Mouse (Mus musculus): ENCODE data around the gene Tmem135. TPM values are rescaled to one million over a fixed set of nuclear protein-coding genes. Genes with fewer than 3 reads are reported as not detected.

Tmem135 gene
- polyA plus RNA-seq, 1 experiment from 2014 or later, result 14.4 TPM

DNA sequence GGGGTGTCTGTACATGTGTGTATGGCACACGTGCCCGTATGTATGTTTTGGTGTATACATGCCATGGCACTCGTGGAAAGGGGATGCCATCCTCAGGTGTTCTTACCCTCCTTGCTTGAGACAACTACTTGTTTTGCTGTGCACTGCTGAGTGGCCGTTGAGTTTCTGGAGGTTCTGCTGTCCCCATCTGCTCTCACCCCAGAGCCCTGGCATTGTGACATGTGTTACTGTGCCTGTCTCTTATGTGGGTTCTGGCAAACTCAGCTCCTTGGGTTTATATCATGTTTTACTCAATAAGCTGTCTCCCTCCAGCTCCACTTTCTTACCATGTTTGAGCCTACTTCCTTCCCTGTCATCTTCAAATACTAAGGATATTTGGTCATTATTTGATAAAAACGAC, 40.0 kb downstream of the Tmem135 start:
- Histone ChIP-seq H3K36me3 (no peaks in the 10 kb centered on the region), H3K4me1 (peaks cover 16% of the 10 kb centered on the region)
- WGBS, result 88% methylated on average over 5 of the region's 5 CpGs

DNA sequence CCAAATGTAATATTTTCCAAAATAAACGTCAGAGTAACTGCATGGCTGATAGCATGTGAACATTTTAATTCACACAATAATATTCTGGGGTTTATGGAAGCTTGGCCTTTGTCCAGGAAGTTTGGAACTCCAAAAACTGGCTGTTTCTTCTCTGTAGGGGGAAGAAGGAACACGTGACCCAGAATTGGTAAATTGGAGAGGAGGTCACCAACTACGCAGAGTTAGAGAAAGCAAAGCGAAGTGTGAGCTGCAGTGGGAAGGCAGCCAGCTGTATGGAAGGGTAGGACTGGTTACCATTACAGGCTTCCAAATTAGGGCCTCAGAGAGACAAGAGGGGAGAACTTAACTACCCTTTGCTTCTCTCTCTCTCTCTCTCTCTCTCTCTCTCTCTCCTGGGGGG, 47.7 kb downstream of the Tmem135 start:
- Histone ChIP-seq H3K4me1 (peaks cover 11% of the 10 kb centered on the region), H3K4me3 (no peak overlapping the region), H3K27ac (replicated peaks) (no peak overlapping the region), H3K27me3 (ENCODE audit: low read depth, poor library complexity, severe bottlenecking) (peaks cover 31% of the 10 kb centered on the region), H3K36me3 (no peaks in the 10 kb centered on the region), H3K9me3 (replicated peaks) (no peaks in the 10 kb centered on the region)
- no peak for DNase-seq (ENCODE audit: low spot score)
- 77% methylated on average over 4 of the region's 4 CpGs for WGBS

More for the DNA sequence above, 40.0 kb downstream of the Tmem135 start:
- Histone ChIP-seq H3K4me3 (no peak overlapping the region), H3K27ac (replicated peaks) (no peak overlapping the region), H3K9me3 (replicated peaks) (no peaks in the 10 kb centered on the region), H3K27me3 (ENCODE audit: low read depth, poor library complexity, severe bottlenecking) (peaks cover 69% of the 10 kb centered on the region)
- no peak for DNase-seq (ENCODE audit: low spot score)

DNA sequence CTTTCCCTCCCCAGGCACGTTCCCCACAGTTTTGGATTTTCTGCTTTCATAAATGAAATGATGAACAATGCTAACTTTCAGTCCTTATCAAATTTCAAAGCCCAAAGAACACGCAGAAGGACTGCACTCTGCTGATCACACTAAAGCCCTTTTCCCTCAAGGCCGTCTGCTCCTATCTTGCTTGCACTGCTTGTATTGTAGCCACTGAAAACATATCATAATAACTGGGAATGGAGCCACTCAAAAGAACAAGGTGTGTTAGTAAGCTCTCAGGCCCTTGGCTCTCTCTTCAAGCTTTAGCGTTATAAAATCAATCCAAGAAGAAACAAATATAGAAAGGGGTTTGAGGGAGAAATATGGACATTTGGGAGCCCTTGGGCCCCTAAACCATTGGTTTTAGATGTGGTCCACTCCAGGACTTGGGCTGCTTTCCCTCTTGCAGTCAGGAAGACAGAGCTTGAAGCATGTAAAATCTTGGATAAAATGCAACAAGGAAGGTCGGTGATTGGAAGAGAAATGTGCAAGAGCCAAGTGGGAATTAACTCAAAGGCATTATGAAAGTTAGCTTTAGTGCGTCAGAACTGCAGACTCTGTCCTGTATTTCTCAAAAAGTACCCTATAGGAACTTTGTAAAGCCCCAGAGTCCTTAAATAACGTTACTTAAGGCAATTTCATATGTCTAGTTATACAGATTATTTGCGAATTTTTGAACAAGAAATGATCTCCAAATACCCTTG, 48.3 kb downstream of the Tmem135 start:
- Histone ChIP-seq H3K27me3 (ENCODE audit: low read depth, poor library complexity, severe bottlenecking) (peaks cover 26% of the 10 kb centered on the region; the same call in 1 of the 2 replicates), H3K4me1 (peaks cover 11% of the 10 kb centered on the region), H3K27ac (replicated peaks) (no peak overlapping the region), H3K4me3 (no peak overlapping the region), H3K9me3 (replicated peaks) (no peaks in the 10 kb centered on the region), H3K36me3 (no peaks in the 10 kb centered on the region)
- 84% methylated on average over 8 of the region's 8 CpGs for WGBS
- DNase-seq (ENCODE audit: low spot score), result no peak

DNA sequence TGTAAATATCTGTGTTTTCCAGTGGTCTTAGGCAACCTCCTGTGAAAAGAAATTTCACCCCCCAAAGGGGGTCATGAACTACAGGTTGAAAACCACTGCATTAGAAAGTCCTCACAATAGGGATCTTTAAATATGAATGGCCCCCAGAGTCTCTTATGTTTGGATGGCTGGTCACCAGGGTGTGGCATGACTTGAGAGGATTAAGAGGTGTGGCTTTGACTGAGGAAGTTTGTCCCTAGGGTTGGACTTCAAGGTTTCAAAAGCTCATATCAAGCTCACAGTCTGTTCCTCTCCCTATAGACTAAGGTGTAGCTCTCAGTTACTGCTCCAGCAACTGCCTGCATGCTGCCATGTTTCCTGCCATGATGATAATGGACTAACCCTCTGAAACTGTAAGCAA, 62.0 kb downstream of the Tmem135 start:
- Histone ChIP-seq H3K36me3 (no peaks in the 10 kb centered on the region), H3K27me3 (ENCODE audit: low read depth, poor library complexity, severe bottlenecking) (no peaks in the 10 kb centered on the region), H3K9me3 (replicated peaks) (no peaks in the 10 kb centered on the region), H3K27ac (replicated peaks) (no peak overlapping the region), H3K4me1 (peaks cover 23% of the 10 kb centered on the region), H3K4me3 (no peak overlapping the region)
- no peak for DNase-seq (ENCODE audit: low spot score)

DNA sequence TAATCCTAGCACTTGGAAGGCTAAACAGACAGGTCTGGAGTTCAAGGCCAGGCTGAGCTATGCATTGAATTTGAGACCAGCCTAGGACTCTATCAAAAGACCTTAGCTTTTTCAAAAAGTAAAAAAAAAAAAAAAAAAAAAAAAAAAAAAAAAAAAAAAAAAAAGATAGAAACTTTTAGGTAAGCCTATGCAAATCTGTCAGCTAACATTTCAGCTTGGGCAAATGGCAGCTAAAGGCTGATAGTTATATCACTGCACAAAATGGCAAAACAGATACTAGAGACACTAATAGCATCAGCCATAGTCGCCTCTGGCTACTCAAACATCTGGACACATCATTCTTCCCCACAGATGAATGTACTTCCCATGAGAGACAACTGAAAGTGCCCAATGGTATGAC, 64.2 kb downstream of the Tmem135 start:
- no peak overlapping the region for H3K27ac ChIP-seq (replicated peaks)
- 77% methylated on average over 1 of the region's 1 CpGs for WGBS
- H3K27me3 ChIP-seq (ENCODE audit: low read depth, poor library complexity, severe bottlenecking), result no peaks in the 10 kb centered on the region
- H3K4me3 ChIP-seq, result no peak overlapping the region
- no peaks in the 10 kb centered on the region for H3K9me3 ChIP-seq (replicated peaks)
- DNase-seq (ENCODE audit: low spot score), result no peak
- H3K4me1 ChIP-seq, result peaks cover 31% of the 10 kb centered on the region
- H3K36me3 ChIP-seq, result no peaks in the 10 kb centered on the region

DNA sequence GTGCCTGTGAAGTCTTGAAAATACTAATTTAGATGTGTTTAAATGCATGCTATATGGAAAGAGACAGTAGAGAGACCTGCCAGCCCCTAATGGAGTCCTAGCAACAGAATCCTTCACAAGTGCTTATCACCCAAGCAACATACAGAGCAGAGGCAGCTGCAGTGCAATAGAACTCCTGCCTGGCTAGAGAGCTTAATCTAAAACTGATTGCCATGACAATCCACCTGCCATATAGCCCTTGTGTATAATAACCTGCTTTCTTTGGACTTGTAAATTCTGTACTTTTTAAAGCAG, 64.9 kb downstream of the Tmem135 start:
- H3K36me3 ChIP-seq, result no peaks in the 10 kb centered on the region
- H3K4me3 ChIP-seq, result peak overlapping the region; percentile 78
- no peaks in the 10 kb centered on the region for H3K9me3 ChIP-seq (replicated peaks)
- no peaks in the 10 kb centered on the region for H3K27me3 ChIP-seq (ENCODE audit: low read depth, poor library complexity, severe bottlenecking)
- H3K4me1 ChIP-seq, result peaks cover 31% of the 10 kb centered on the region
- no peak for DNase-seq (ENCODE audit: low spot score)
- peak overlapping the region; percentile 94 for H3K27ac ChIP-seq (replicated peaks)

DNA sequence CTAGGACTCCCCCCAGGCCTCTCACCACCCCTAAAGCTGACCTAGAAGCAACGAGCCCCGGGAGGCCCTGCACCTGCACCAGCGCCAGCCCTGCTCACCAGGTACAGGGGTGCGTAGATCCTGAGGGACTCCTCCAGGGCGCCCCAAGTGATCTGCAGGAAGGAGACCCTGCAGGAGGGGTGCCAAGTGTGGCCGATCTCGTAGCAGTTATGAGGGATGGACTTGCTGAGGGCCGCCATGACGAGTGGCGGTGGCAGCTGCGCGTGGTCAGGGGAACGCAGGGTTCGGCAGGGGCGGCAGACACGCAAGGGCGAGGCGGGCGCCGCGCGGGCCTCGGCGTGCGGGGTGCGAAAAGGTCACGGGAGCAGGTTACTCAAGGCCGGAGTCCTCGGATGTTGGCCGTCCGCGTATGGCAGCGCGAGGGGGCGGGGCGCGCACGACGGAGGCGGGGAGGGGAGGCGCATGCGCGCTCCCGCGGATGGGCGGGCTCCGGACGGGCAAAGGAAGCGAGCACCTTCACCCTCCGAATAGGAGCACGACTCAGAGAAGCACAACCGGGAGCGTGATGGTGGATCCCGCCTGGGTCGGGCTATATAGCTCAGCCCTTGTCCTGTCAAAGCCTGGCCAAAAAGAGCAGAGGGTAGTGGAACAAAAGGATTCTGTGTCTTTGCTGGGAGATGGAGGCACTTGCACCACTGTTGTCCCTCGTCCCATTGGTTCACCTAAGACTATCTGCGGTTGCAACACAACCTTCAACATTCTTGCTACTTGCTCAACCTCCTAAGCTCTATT, 65.5 kb downstream of the Tmem135 start:
- peaks cover 31% of the 10 kb centered on the region for H3K4me1 ChIP-seq
- H3K4me3 ChIP-seq, result peak overlapping the region; percentile 78
- H3K27me3 ChIP-seq (ENCODE audit: low read depth, poor library complexity, severe bottlenecking), result no peaks in the 10 kb centered on the region
- DNase-seq (ENCODE audit: low spot score), result peak; percentile 88
- WGBS, result under 1% methylated on average over 57 of the region's 57 CpGs
- no peaks in the 10 kb centered on the region for H3K9me3 ChIP-seq (replicated peaks)
- peak overlapping the region; percentile 94 for H3K27ac ChIP-seq (replicated peaks)
- H3K36me3 ChIP-seq, result no peaks in the 10 kb centered on the region

DNA sequence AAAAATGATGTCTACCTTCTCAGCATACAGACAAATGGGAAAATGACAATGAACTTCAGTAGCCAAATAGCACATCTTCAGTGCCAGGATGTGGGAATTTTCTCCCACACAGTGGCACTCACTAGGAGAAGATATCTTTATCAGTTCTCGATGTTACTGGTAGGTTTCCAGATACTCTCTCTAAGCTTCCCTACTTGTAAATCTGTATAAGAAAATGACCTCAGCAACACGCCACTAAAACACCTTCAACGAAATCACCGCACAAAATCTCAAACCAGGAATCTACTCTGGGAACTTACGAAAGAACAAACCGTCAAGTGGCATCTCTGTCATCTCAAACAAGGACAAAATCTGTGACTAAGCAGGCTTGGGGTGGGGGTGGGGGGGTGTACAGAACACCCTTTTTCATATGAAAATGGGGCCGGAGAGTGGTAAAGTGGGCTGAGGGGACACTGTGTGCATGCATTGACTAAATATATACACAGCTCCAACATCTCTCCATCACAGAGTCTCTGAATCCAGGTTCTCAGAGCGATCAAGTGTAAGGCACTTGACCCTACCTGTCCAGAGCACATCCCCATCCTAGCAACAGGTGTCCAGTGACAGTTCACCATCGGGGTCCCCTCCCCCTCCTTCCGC, 66.2 kb downstream of the Tmem135 start:
- Histone ChIP-seq H3K4me3 (peak overlapping the region; percentile 78), H3K36me3 (no peaks in the 10 kb centered on the region), H3K27ac (replicated peaks) (peak overlapping the region; percentile 94), H3K27me3 (ENCODE audit: low read depth, poor library complexity, severe bottlenecking) (no peaks in the 10 kb centered on the region), H3K9me3 (replicated peaks) (no peaks in the 10 kb centered on the region), H3K4me1 (peaks cover 31% of the 10 kb centered on the region)
- no peak for DNase-seq (ENCODE audit: low spot score)
- WGBS, result 54% methylated on average over 10 of the region's 10 CpGs

DNA sequence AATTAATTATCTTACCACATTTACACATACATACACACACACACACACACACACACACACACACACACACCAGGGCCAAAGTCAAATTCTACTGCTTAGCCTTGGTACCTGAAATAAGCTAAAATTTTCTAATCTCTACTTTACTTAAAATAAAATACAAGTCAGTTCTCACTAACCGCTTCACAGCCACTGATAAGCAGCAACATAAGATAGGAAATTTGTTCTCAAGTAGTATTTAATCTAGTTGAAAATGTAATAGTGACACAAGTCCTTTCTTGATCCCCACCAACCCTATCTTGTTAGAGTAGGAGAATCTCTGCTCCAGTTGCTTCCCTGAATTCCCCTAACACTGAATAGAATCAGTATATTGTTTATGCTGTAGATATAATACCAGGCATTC, 67.6 kb downstream of the Tmem135 start:
- Histone ChIP-seq H3K27me3 (ENCODE audit: low read depth, poor library complexity, severe bottlenecking) (no peaks in the 10 kb centered on the region), H3K9me3 (replicated peaks) (no peaks in the 10 kb centered on the region), H3K4me3 (no peak overlapping the region), H3K36me3 (no peaks in the 10 kb centered on the region), H3K27ac (replicated peaks) (no peak overlapping the region), H3K4me1 (peaks cover 28% of the 10 kb centered on the region)
- DNase-seq (ENCODE audit: low spot score), result no peak
- WGBS, result 92% methylated on average over 1 of the region's 1 CpGs

DNA sequence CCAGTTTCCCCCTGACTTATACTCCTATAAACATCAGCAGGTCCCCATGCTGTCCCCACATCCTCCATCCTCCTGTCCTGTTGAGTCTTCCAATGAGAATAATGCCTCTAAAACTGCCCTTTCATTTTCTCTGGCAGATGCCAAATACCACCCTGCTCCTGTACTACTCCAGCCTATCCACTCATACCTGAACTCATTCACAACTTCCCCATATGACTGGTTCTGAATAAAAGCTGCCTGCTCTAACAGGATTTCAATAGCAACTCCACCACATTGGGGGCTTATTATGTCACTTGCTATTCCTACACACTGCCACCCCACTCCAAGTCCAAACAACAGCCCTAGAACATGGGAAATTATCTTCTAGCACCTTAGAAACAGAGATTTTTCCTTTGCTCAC, 68.7 kb downstream of the Tmem135 start:
- peaks cover 28% of the 10 kb centered on the region for H3K4me1 ChIP-seq
- H3K27ac ChIP-seq (replicated peaks), result no peak overlapping the region
- H3K36me3 ChIP-seq, result no peaks in the 10 kb centered on the region
- H3K27me3 ChIP-seq (ENCODE audit: low read depth, poor library complexity, severe bottlenecking), result no peaks in the 10 kb centered on the region
- H3K9me3 ChIP-seq (replicated peaks), result no peaks in the 10 kb centered on the region
- no peak overlapping the region for H3K4me3 ChIP-seq
- DNase-seq (ENCODE audit: low spot score), result no peak

DNA sequence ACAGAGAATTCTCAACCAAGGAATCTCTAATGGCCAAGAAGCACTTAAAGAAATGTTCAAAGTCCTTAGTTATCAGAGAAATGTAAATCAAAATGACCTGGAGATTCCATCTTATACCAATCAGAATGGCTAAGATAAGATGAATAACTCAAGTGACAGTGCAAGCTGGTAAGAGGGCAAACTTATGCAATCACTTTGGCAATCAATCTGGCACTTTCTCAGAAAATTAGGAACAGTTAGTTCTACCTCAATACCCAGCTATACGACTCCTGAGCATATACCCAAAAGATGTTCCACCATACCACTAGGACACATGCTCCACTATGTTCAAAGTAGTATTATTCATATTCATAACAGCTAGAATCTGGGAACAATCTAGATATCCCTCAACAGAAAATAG, 74.1 kb downstream of the Tmem135 start:
- WGBS, result 95% methylated on average over 1 of the region's 1 CpGs
- H3K4me1 ChIP-seq, result no peaks in the 10 kb centered on the region
- H3K9me3 ChIP-seq (replicated peaks), result no peaks in the 10 kb centered on the region
- no peak for DNase-seq (ENCODE audit: low spot score)
- H3K4me3 ChIP-seq, result no peak overlapping the region
- H3K36me3 ChIP-seq, result no peaks in the 10 kb centered on the region
- H3K27me3 ChIP-seq (ENCODE audit: low read depth, poor library complexity, severe bottlenecking), result no peaks in the 10 kb centered on the region
- no peak overlapping the region for H3K27ac ChIP-seq (replicated peaks)

DNA sequence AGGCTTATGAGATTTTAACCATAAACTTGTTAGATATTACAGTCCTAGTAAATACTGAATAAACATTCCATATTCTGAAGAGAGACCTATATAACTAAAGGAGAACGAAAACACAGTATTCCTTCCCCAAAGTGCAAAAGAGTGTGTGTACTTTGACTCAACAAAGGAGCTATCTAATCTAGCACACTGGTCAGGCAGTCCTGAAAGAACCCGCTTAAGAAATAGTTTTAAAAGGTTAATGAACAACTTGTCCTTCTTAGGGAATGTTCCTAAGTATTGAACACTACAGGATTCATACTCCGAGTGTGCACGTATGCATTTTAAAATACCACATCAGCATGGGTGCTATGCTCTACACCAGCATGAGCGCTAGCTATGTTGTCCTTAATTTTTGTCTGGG, 76.3 kb downstream of the Tmem135 start:
- no peak overlapping the region for H3K4me3 ChIP-seq
- H3K36me3 ChIP-seq, result no peaks in the 10 kb centered on the region
- no peak overlapping the region for H3K27ac ChIP-seq (replicated peaks)
- 92% methylated on average over 5 of the region's 5 CpGs for WGBS
- DNase-seq (ENCODE audit: low spot score), result no peak
- H3K4me1 ChIP-seq, result 0 out of 2 replicates have a peak, but pooled peaks cover 7% of the 10 kb centered on the region
- no peaks in the 10 kb centered on the region for H3K27me3 ChIP-seq (ENCODE audit: low read depth, poor library complexity, severe bottlenecking)
- no peaks in the 10 kb centered on the region for H3K9me3 ChIP-seq (replicated peaks)

DNA sequence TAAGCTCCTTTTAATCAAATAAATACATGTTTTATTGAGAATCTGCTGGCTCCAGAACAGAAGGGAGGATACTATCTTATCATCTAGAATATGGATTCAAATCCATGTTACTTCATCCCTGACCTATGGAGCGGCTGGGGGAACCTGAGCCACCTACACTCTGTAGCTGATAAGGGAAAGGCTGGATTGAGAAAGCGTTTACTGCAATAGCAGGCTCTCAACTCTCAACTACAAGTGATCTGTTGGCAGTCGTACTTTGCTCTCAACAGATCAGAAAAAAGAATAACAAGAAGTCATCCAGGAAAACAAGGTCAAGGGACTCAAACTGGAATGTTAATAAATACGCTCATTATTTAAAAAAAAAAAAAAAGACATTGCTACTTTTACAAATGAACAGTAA, 77.3 kb downstream of the Tmem135 start:
- Histone ChIP-seq H3K4me3 (no peak overlapping the region), H3K9me3 (replicated peaks) (no peaks in the 10 kb centered on the region), H3K27ac (replicated peaks) (no peak overlapping the region), H3K36me3 (no peaks in the 10 kb centered on the region), H3K27me3 (ENCODE audit: low read depth, poor library complexity, severe bottlenecking) (no peaks in the 10 kb centered on the region), H3K4me1 (0 out of 2 replicates have a peak, but pooled peaks cover 7% of the 10 kb centered on the region)
- DNase-seq (ENCODE audit: low spot score), result no peak
- WGBS, result 84% methylated on average over 4 of the region's 4 CpGs

Data from midbrain, embryonic 10.5 days (tissue).